Mouse (Mus musculus) lung, postnatal 0 days (tissue): ENCODE data around the gene Nfkbie.

Source experiments
- CTCF ChIP-seq: IDR thresholded peaks from 2 replicates; pipeline ENCODE4 v1.5.1; 2016; ENCODE audit warnings: antibody characterized with exemption, mild to moderate bottlenecking
- EP300 ChIP-seq: IDR thresholded peaks from 2 replicates; pipeline ENCODE4 v1.6.1; 2016; ENCODE audit warnings: antibody characterized with exemption, mild to moderate bottlenecking, control low read depth

DNA sequence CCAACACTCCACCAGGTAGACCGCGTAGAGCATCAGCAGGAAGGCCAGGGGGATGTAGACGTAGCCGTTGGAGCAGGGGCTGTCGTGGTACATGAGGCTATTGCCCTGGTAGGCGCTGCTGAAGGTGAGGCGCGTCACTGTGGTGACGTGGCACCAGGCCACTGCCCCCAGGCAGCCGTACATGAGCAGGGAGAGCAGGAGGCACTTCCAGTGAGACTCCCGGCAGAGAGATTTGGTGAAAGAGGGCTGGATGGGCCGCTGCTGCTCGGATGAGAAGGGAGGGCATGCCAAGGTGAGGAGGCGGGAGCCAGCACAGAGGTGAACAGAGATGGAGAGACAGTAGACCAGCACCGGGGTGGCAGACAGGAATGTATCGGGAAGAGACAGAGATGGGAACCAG lies 8.6 kb upstream of the Nfkbie start:
- TF ChIP-seq CTCF (no peak), EP300 (no peak)
